Mouse (Mus musculus): ENCODE results near the gene Lrmp.
A peak's percentile ranks its signal among the peaks of the same experiment; 100 is the strongest.
"Not testable (repeated sequence)": the region's sequence is repeated elsewhere in the genome, so short reads cannot be mapped to it uniquely, and the experiment has no call there.

Lrmp gene

GRCm38 (mm10) chr6:145104241-145104939 is 11.1 kb upstream of the Lrmp start:
- no peak for DNase-seq (ENCODE audit: low spot score)

DNA sequence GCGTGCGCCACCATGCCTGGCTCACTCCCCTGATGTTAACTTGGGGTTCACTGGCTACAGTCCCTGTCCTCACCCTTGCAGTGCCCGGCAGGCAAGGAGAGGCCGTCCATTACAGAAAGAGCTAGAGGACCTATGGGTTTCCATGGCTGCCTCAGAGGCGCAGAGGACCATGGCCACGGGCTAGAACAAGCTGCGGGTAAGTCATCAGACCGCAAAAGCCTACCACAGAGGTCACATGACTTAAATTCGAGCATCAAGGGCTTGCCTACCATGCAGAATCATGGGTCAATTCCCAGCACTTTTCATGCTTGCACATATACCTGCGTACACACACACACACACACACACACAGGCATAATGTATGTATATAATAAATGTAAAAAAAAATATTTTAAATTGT is 10.0 kb upstream of the Lrmp start:
- DNase-seq (ENCODE audit: low spot score) = no peak

DNA sequence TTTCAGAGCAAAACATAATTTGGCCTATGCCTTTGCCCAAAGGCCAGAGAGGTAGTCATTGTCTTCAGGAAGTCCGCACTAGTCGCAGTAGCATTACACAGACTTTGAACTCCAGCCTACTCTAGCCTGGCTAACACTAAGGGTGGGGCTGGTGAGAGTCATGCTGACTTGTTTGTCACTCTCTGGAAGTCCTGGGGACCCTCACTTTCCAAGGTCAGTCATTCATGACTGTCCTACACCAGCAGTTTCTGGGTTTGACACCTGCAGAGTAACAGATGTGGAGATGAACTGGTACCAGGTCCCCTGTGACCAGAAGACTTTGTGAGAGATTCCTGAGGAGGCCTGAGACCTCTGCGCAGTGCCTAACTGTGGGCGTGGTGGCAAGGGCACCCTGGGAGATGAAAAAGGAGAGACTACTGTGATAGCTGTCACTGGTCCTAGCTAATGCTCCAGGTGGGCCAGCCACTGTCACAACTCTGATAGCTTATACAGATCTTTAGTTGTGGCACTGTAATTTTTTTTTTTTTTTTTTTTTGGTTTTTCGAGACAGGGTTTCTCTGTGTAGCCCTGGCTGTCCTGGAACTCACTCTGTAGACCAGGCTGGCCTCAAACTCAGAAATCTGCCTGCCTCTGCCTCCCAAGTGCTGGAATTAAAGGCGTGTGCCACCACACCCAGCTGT is 9.2 kb upstream of the Lrmp start:
- DNase-seq (ENCODE audit: low spot score) = peak; percentile 44

GRCm38 (mm10) chr6:145110786-145111185 is 4.7 kb upstream of the Lrmp start:
- no peak for DNase-seq (ENCODE audit: low spot score)

GRCm38 (mm10) chr6:145112865-145113264 is 2.6 kb upstream of the Lrmp start:
- DNase-seq (ENCODE audit: low spot score) = no peak

DNA sequence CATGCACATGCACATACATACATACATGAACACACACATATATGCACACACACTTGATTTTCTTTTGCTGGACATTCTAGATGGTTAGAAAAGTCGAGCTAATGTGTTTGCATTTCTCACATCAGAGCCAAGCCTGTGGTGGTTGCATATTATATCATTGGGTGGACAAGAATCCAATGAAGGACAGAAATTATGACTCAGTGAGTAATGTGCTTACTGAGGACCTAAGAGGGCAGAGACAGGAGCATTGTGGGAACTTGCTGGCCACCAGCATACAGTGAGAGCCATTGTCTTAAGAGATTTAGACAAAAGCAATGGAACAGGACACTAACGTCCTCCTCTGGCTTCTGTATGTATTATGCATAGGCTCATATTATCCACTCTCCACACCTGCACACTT is 892 bp upstream of the Lrmp start:
- no peak for DNase-seq (ENCODE audit: low spot score)

DNA sequence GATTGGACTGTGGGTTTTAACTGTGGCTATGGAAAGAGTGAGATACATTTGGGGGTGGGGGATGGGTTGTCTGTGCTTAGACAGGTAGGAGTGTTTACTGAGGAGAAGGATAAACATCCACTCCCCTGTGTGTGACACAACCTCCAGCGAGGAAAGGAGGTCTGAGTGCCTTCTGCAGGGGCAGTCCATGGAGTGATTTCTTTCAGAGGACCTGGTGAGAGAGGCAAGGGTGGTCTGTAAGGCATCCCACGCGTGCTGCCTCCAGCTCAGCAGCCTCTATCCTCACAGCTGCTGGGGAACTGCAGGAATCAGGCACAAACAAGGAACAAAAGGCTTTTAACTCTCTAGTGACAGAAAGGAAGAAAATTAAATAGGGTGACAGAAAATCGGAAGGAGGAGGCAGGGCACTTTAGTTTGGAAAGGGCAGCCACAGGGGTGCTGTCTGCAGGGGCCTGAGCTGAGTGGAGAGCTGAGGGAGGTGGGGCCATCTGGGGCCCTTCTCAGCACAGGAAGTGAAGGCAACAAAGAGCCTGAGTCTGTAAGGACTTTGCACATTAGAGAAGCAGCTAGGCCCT is 732 bp downstream of the Lrmp start:
- DNase-seq (ENCODE audit: low spot score) = peak; percentile 44

DNA sequence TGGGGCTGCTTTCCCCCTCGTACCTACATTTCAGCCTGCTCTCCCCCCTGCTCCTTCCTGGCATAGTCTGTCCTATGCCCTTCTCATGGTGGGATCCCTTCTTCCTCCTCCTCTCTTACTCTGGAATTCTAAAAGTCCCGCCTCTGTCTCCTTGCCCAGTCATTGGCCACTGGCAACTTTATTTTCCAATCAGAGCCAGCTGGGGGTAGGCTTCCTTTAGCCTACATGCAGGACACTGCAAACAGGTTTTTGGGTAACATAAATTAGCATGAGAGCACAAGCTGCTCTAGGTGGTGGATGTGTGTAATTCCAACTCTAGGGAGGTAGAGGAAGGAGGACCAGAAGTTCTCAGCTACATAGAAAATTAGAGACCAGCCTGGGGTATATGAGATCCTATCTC is 4.6 kb downstream of the Lrmp start:
- no peak for DNase-seq (ENCODE audit: low spot score)

DNA sequence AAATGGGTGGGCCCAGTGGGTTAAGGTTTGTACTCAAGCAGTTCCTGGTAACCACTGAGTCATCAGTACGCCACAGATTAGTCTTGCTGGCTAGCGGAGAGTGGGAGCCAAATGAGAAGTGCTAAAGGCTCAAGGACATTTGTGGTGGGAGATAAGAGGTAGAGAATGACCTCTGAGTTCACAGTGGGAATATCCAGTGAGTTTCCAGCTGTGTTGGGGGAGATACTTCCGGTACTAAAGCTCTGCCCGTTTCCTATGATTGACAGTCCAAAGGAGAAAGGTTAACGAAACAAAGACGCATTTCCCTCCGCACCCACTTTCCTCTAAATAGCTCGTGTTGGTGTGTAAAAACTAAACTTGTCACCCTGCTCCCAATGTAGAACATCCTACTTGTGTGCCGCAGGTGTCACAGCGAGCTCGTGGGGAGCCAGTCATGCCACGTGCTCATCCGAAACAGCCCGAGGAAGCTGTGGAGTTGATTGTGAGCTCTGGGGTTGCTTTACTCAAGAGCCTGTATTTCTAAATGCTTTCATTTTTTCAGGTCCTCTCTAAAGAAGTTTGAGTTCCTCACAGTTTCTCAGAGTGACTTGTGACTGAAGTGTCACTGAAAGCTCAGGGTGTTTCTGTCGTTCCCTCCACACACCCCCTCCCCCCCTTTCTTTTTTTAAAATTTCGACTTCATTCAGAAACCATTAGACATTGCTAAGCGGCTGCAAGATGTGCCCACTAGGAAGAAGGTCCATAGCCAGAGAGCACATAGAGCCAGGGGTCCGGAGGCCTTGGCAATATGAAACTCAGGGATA is 5.5 kb downstream of the Lrmp start:
- no peak for DNase-seq (ENCODE audit: low spot score)

DNA sequence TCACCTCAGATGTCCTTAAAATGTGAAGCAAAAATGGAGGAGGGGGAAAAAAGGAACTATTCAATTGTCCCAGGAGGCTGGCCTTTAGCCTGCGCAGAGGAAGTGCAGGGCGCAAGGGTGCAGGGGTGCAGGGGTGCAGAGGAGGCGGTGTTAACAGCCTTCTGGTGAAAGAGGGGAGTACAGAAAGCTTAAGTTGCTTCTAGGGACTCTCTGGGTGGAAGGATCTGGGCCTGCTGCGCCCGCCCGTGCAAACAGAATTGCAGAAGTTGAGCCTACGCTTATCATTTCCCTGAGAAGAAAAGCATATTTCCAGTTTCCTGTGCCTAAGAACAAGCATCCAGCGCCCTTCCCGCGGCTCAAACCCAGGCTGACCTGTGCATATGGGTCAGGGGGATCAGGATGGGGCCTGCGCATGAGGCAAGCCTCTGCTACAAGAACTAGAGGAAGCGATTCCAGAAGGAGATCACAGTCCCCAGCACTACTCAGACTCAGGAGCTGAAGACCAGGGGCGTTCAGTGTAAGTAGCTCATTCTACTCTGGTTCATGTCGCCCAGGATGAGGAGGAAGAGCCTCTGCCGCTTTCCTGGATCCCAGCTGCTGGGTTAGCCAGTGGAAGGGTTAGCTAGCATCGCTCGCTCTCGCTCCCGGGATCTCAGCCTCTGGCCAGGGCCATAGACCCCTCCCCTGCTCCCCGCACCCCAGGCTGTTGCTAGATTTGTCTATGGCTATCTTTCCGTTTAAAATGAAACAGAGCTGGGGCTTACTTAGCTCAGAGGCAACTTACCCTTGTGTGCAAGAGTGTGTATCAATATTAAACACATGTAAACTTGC is 6.4 kb downstream of the Lrmp start:
- DNase-seq (ENCODE audit: low spot score) = no peak

GRCm38 (mm10) chr6:145122423-145123059 is 7.1 kb downstream of the Lrmp start:
- DNase-seq (ENCODE audit: low spot score) = no peak

DNA sequence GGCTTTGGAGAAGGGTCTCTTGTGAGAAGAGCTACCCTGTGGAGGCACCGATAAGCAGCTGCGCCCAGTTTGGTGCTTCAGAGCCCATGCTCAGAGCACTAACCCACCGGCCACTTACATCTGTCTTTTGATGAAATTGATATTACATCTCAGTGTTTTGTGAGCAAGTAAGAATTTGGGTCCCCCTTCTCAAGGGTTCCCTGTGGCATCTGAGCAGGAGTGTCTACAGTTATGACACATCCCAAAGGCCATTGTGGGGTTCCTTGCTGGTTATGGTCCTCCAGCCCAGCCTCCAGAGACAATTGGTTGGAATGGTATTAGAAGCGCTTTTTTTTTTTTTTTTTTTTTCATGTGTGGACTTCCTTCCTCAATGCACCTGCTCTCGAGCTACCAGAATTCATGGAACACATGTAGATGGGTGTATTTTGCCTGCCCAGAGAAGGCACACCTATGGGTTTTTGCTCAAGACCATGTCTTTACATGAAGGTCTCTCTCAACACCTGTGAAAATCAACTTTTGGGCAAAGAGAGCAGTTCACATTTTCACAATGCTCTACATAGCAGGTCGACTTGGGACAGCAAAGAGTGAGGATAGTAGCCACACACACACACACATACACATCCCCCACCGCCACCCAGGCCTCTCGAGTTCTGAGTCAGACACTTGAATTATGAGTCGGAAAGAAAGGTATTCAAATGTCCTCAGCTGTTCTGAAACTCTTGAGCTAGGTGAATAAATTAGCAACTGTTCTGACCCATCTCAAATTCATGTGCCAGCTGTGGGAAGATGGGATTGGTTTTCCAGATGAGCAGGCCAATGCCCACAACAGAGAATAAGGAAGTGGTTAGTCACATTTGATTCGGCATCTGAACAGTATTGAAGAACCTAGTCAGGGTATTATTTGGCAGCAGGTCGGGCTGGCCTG is 7.9 kb downstream of the Lrmp start:
- DNase-seq (ENCODE audit: low spot score) = no peak

- DNase-seq (ENCODE audit: low spot score) = no peak
Observed at GRCm38 (mm10) chr6:145124621-145125020, 9.2 kb downstream of the Lrmp start.

GRCm38 (mm10) chr6:145125591-145126113 is 10.2 kb downstream of the Lrmp start:
- no peak for DNase-seq (ENCODE audit: low spot score)

GRCm38 (mm10) chr6:145127652-145128051 is 12.2 kb downstream of the Lrmp start:
- no peak for DNase-seq (ENCODE audit: low spot score)

DNA sequence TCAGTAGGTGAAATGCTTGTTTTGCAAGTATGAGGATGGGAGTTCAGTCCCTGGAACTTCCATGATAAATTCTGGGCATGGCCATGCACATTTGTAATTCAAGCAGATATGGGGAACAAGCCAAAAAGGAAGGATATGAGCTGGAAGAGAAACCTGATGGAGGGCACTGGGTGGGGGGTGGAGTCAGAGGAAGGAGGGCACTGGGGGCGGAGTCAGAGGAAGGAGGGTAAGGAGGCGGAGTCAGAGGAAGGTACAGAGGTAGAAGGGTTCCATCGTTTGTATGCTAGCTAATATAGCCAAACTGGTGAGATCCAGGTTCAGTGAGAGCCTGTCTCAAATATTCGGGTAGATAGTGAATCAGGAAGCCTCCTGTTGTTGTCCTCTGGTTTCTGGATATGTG is 14.1 kb downstream of the Lrmp start:
- DNase-seq (ENCODE audit: low spot score) = no peak

- no peak for DNase-seq (ENCODE audit: low spot score)
Observed at GRCm38 (mm10) chr6:145131991-145132390, 16.5 kb downstream of the Lrmp start.

GRCm38 (mm10) chr6:145132969-145133368 is 17.5 kb downstream of the Lrmp start:
- not testable (repeated sequence) for DNase-seq (ENCODE audit: low spot score)

GRCm38 (mm10) chr6:145135295-145135694 is 19.8 kb downstream of the Lrmp start:
- DNase-seq (ENCODE audit: low spot score) = no peak

- DNase-seq (ENCODE audit: low spot score) = peak; percentile 52
Observed at GRCm38 (mm10) chr6:145135804-145136203, 20.4 kb downstream of the Lrmp start.

Data from yolk sac, embryonic 10.5 days (tissue).